Mouse (Mus musculus) embryonic stem cell, embryonic (primary cell): ENCODE data around the gene Klf11.

Experiments used
- CTCF ChIA-PET, 4 experiments: fragments of 300-600 bp in 2 of 4; fragments of 350-600 bp in 2 of 4; sonication (Branson Sonifier 250); formaldehyde crosslinking; loops; one replicate each; lab custom pipeline; 2022; ENCODE audit warnings: inconsistent platforms in 2 of 4; lab: Charles Lee
- POLR2A ChIA-PET, 4 experiments: fragments of 300-600 bp in 2 of 4; fragments of 350-600 bp in 2 of 4; sonication (Branson Sonifier 250); formaldehyde crosslinking; loops; one replicate each; lab custom pipeline; 2022; ENCODE audit warnings: antibody characterized with exemption in 4 of 4, inconsistent platforms in 1 of 4; lab: Charles Lee

Klf11 gene

DNA sequence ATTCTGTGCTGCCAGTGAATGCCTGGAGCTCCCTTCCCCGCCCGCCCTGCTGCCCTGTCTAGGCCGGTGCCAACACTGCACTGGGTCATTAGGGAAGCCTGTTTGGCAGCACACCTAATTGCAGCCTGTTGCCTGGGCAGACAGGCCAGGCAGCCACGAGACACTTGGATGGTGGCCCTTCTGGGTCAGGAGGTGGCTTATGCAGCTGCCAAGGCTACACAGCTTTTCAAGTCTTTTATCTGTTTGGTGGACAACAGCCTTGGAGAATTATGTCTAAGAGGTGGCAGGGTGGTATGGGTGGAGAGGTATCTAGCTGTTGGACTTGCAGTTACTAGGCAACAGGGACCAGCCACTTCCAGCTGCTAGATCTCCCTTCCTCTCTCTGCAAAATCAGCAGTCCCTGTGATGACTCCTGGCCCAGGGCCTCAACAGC, 8.7 kb upstream of the Klf11 start:
- CTCF ChIA-PET = interaction anchor here (0.6 to 1.9 kb wide), 7 partner anchors 8 to 55 kb away, joined by 3 to 7 read pairs (median 3); no protein-coding TSS in a partner anchor
- POLR2A ChIA-PET = interaction anchor here in 3 of 4 experiments (1.0 to 2.6 kb wide), 9 partner anchors 8 to 70 kb away, joined by 3 to 19 read pairs (median 4); partner anchors contain the start of genes Klf11 (in 2 of the 3) and Grhl1 (in 1 of the 3)

- POLR2A ChIA-PET = interaction anchor here in 2 of 4 experiments (0.8 to 2.4 kb wide), 7 partner anchors 9 to 62 kb away, joined by 3 to 9 read pairs (median 3); no protein-coding TSS in a partner anchor
- CTCF ChIA-PET = interaction anchor here in 1 of 4 experiments (1.0 kb wide), 1 partner anchor 14 kb away, joined by 6 read pairs; no protein-coding TSS in a partner anchor
Measured at GRCm38 (mm10) chr12:24644125-24644571, 6.9 kb upstream of the Klf11 start.

DNA sequence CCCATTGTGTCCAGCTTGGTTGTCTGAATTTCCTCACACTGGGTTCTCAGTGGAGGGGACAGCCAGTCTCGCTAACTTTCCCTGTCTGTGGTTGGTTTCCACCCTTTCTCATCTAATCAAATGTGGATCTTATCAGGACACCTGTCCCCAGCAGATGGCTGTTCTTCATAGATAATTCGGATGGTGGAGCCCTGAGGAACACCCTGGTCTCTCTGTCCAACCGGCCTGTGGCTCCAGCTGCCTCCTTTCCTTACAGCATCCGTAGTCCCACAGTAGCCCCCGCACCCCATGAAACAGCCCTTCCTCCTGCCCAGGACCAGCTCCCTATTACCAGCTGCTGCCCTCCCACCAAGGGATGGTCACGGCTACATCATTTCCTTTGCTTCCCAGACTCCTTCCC, 5.2 kb upstream of the Klf11 start:
- CTCF ChIA-PET = interaction anchor here in 2 of 4 experiments (0.6 to 1.1 kb wide), 2 partner anchors 29 to 42 kb away, joined by 3 read pairs; no protein-coding TSS in a partner anchor
- POLR2A ChIA-PET = interaction anchor here in 3 of 4 experiments (0.6 to 2.4 kb wide), 7 partner anchors 10 to 105 kb away, joined by 3 to 9 read pairs (median 3); no protein-coding TSS in a partner anchor

GRCm38 (mm10) chr12:24648094-24648493, 3.0 kb upstream of the Klf11 start:
- ChIA-PET CTCF (interaction anchor here in 1 of 4 experiments (0.6 kb wide), 1 partner anchor 17 kb away, joined by 4 read pairs; no protein-coding TSS in a partner anchor), POLR2A (interaction anchor here in 1 of 4 experiments (2.6 kb wide), 1 partner anchor 14 kb away, joined by 8 read pairs; no protein-coding TSS in a partner anchor)

- ChIA-PET POLR2A (interaction anchor here in 3 of 4 experiments (0.7 to 5.1 kb wide), 22 partner anchors 8 to 344 kb away, joined by 3 to 65 read pairs (median 4); partner anchors contain the start of genes Rrm2 (in 2 of the 3), Kidins220 (in 1 of the 3) and Mboat2 (in 1 of the 3)), CTCF (interaction anchor here in 2 of 4 experiments (1.0 to 3.0 kb wide), 3 partner anchors 25 to 47 kb away, joined by 3 to 9 read pairs (median 5); no protein-coding TSS in a partner anchor)
Measured at GRCm38 (mm10) chr12:24650415-24651062, 535 bp upstream of the Klf11 start.

- ChIA-PET POLR2A (interaction anchor here in 3 of 4 experiments (0.5 to 5.1 kb wide), 81 partner anchors 9 to 445 kb away, joined by 3 to 65 read pairs (median 4); partner anchors contain the start of genes Rrm2 (in 3 of the 3), Grhl1 (in 2 of the 3), Kidins220 (in 2 of the 3) and Mboat2 (in 2 of the 3)), CTCF (interaction anchor here in 3 of 4 experiments (0.6 to 3.0 kb wide), 9 partner anchors 15 to 51 kb away, joined by 3 to 9 read pairs (median 5); no protein-coding TSS in a partner anchor)
Measured at GRCm38 (mm10) chr12:24651642-24652342, 718 bp downstream of the Klf11 start.

- ChIA-PET CTCF (no interaction called here), POLR2A (interaction anchor here in 2 of 4 experiments (1.1 to 5.1 kb wide), 6 partner anchors 11 to 54 kb away, joined by 3 to 65 read pairs (median 29); partner anchors contain the start of gene Rrm2 (in 1 of the 2))
Measured at GRCm38 (mm10) chr12:24654065-24654862, 3.2 kb downstream of the Klf11 start.

GRCm38 (mm10) chr12:24656436-24656835, 5.4 kb downstream of the Klf11 start:
- POLR2A ChIA-PET = interaction anchor here in 2 of 4 experiments (0.8 to 2.0 kb wide), 11 partner anchors 9 to 175 kb away, joined by 3 to 9 read pairs (median 4); partner anchors contain the start of gene Rrm2 (in 1 of the 2)
- CTCF ChIA-PET = no interaction called here

DNA sequence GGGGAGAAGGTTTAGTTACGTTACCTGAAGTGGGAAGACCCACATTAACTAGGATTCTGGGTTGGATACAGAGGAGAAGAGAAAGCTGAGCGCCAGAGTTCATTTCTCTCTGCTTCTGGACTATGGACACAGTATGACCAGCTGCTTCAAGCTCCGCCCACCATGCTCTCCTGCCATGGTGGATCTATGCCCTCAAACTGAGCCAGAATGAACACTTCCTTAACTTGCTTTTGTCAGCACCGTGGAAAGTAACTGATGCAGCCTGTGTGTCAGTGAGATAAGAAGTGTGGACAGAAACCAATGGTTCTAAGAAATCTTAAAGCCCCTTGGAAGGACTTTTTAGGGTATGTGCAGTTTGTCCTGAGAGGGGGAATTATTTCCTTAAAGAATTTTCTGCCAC, 7.9 kb downstream of the Klf11 start:
- POLR2A ChIA-PET = interaction anchor here in 2 of 4 experiments (0.9 to 1.2 kb wide), 3 partner anchors 13 to 49 kb away, joined by 3 to 5 read pairs (median 3); partner anchors contain the start of gene Rrm2 (in 1 of the 2)
- CTCF ChIA-PET = no interaction called here

DNA sequence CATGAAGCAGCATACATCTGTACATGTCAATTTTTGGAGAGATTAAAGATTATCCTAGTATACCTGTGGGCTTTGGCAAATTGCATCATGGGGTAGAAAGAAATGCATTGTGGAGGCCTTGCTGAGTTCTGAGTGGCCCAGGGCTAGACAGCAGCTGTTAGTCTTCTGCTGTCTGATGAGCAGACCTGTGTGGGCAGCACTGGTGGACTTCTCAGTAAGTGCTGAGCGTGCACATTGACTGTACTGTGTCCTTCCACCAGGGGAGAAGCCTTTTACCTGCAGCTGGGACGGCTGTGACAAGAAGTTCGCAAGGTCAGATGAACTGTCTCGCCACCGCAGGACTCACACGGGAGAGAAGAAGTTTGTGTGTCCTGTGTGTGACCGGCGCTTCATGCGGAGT, 8.8 kb downstream of the Klf11 start:
- ChIA-PET POLR2A (interaction anchor here in 3 of 4 experiments (0.6 to 2.8 kb wide), 4 partner anchors 8 to 971 kb away, joined by 3 to 12 read pairs (median 6); no protein-coding TSS in a partner anchor), CTCF (no interaction called here)

DNA sequence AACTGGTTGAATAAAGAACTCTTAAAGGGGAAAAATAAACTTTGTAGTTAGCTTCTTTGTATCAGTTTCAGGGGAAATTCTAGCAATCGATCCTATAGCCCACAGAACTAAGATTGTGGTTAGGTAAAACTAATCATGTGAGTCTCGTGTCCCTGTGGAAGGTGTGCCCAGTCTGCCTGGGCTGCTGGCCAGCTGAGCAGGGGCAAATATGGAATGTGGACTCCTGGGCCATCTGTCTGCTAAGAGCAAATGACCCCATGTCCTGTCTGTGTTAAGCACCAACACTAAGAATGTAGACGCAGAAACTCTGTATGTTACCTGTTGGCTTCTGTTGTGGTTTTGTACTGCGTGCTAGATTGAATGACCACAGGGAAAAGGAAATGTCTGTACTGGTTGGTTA, 10.0 kb downstream of the Klf11 start:
- ChIA-PET CTCF (interaction anchor here in 1 of 4 experiments (1.6 kb wide), 1 partner anchor 13 kb away, joined by 5 read pairs; no protein-coding TSS in a partner anchor), POLR2A (interaction anchor here in 2 of 4 experiments (0.7 to 2.8 kb wide), 6 partner anchors 9 to 79 kb away, joined by 3 to 12 read pairs (median 4); no protein-coding TSS in a partner anchor)

DNA sequence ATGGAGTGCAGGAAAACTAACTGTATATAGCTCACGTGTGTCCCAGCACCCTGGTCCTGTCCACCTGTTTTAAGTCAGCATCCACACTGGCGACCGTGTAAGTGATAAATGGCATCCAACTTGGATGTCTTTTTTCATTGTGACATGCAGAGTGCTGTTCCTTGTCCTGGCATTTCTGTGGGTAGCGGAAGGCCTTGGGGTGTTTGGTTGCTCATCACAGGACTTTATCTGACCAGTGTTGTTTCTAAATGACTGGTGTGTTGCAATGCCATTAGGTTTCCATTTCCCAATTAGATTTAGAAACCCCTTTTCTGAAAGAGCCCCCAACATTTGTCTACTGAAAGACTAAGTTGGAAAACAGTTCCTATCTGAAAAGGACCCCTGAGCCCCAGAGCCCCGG, 11.1 kb downstream of the Klf11 start:
- CTCF ChIA-PET = interaction anchor here in 1 of 4 experiments (1.6 kb wide), 1 partner anchor 12 kb away, joined by 5 read pairs; no protein-coding TSS in a partner anchor
- POLR2A ChIA-PET = interaction anchor here in 1 of 4 experiments (1.0 to 2.8 kb wide), 4 partner anchors 10 to 80 kb away, joined by 3 to 12 read pairs (median 6); no protein-coding TSS in a partner anchor

DNA sequence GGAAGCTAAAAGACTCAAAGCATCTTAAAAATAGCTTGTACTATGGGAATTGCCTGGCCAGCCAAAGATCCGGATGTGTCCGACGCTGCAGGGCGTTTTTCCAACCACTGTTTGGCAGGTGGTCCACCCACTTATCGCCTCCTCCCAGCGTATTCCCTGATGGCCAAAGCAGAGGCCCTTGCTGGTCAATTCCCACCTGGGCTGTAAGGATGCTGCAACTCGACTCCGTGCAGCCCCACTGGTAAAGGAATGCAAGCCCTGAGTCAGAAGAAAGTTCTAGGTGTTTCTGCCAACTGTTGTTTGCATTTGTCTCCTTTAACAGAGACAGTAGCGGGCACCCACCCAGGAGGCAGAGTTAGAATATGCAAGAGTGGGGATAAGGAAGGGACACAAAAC, 29.0 kb downstream of the Klf11 start:
- ChIA-PET CTCF (interaction anchor here in 2 of 4 experiments (0.6 to 2.0 kb wide), 7 partner anchors 17 to 105 kb away, joined by 3 to 13 read pairs (median 3); partner anchors contain the start of gene Rrm2 (in 1 of the 2)), POLR2A (interaction anchor here in 3 of 4 experiments (0.6 to 1.5 kb wide), 4 partner anchors 8 to 265 kb away, joined by 3 to 5 read pairs (median 4); partner anchors contain the start of gene Rrm2 (in 1 of the 3))

DNA sequence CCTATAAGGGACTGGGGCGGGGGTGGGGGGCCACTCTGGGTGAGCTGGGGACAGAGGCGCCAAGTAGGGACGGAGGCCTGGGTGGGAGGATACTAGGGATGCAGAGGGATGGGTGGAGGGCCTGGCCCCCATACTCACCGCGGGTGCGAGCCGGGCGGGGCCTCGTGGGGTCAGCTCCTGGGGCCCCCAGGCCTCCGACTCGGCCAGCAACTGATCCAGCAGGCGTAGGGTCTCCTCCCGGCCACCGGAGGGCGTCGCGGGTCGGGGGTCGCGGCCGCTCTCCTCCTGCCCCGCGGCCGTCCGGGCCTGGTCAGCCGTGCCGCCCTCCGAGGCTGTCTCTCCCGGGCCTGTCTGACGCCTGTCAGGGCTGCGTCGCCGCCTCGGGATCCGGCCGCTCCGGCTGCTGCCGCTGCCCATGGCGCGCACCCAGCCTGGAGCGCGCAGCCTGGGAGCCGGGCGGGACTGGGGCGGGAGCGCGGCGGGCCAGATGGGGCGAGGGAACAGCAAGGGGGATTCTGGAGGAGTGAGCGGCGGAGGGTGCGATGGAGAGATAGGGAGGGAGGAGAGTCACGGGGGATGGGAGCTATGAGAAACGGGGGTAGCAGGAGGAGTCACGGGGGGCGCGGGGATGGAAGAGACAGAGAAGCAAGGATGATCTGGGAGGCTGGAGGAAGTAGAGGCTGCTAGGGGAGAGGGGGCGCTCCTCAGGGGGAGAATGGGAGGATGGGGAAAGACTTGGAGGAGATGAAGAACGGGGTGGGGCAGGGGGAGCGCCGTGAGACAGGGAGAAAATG, 29.6 kb downstream of the Klf11 start:
- CTCF ChIA-PET = interaction anchor here (0.6 to 2.0 kb wide), 13 partner anchors 17 to 354 kb away, joined by 3 to 17 read pairs (median 3); partner anchors contain the start of gene Rrm2 (in 1 of the 4)

GRCm38 (mm10) chr12:24681286-24682023, 30.4 kb downstream of the Klf11 start, which contains the start of gene Cys1:
Gene Cys1, minus strand, starts transcription at chr12:24681813.
- ChIA-PET CTCF (interaction anchor here in 3 of 4 experiments (0.6 to 2.0 kb wide), 5 partner anchors 15 to 211 kb away, joined by 3 to 13 read pairs (median 6); no protein-coding TSS in a partner anchor), POLR2A (interaction anchor here in 2 of 4 experiments (0.6 to 1.5 kb wide), 5 partner anchors 9 to 30 kb away, joined by 3 to 10 read pairs (median 8); no protein-coding TSS in a partner anchor)

More for the DNA sequence above, 29.6 kb downstream of the Klf11 start:
- POLR2A ChIA-PET = interaction anchor here (0.6 to 1.5 kb wide), 9 partner anchors 8 to 1229 kb away, joined by 3 to 10 read pairs (median 5); partner anchors contain the start of gene Rrm2 (in 1 of the 4)
